8 mouse cellular contexts compared by ENCODE assay signal in genomic region chr17:25508860-25509577, GRCm38 (mm10). TPM values are rescaled to one million over a fixed set of nuclear protein-coding genes. Genes with fewer than 3 reads are reported as not detected.
DNase-seq lines count a peak whose midpoint lies in the region; ATAC-seq and TF ChIP-seq lines count a peak whose summit lies in the region.

No protein-coding gene starts in this region.

- no peak overlapping the region for H3K9ac ChIP-seq in hindbrain, embryonic 16.5 days (ENCODE audit: low read depth, low read length)
- H3K9ac ChIP-seq in limb, embryonic 12.5 days (replicated peaks): no peak overlapping the region

- TF ChIP-seq CTCF in small intestine, adult 2 months (IDR thresholded peaks at IDR 0.05; ENCODE audit: extremely low read depth, insufficient read length, insufficient replicate concordance, low read depth, low read length): peak; percentile 28; the same call in 1 of the 2 replicates

- DNase-seq in adrenal gland, adult (ENCODE audit: inconsistent age in 2 of 2, low spot score in 1 of 2): peak; percentile 19 to 73
- no peak for DNase-seq in adrenal gland, adult 2 months
- peak; percentile 30 for DNase-seq in ovary, postnatal 36 days (ENCODE audit: low spot score)
- no peak for DNase-seq in ovary, adult 18-20 months (ENCODE audit: low spot score)
- DNase-seq in cerebellum, postnatal 4 days (ENCODE audit: low spot score in 2 of 2): peak; percentile 54 to 81

- H3K27ac ChIP-seq in hindbrain, embryonic 16.5 days (ENCODE audit: low read depth, low read length): no peak overlapping the region
- peak overlapping the region; percentile 50; the same call in 1 of the 2 replicates for H3K27ac ChIP-seq in limb, embryonic 12.5 days
- no peak overlapping the region for H3K27ac ChIP-seq in small intestine, adult 2 months (ENCODE audit: insufficient read depth, low read depth, low read length)

- no peak overlapping the region for H3K4me3 ChIP-seq in hindbrain, embryonic 16.5 days (ENCODE audit: low read length)
- no peak overlapping the region for H3K4me3 ChIP-seq in limb, embryonic 12.5 days (replicated peaks)
- no peak overlapping the region for H3K4me3 ChIP-seq in small intestine, adult 2 months (ENCODE audit: low read depth, low read length)

- WGBS in hindbrain, embryonic 16.5 days: 45% methylated on average over 7 of the region's 7 CpGs
- WGBS in limb, embryonic 12.5 days: 59% methylated on average over 7 of the region's 7 CpGs
- 54% methylated on average over 7 of the region's 7 CpGs for WGBS in small intestine, adult 2 months

- no peak overlapping the region for H3K4me2 ChIP-seq in hindbrain, embryonic 16.5 days (ENCODE audit: low read length)
- H3K4me2 ChIP-seq in limb, embryonic 12.5 days: no peak overlapping the region

- 0 out of 2 replicates have a peak, but pooled peaks cover 3% of the 10 kb centered on the region for H3K4me1 ChIP-seq in hindbrain, embryonic 16.5 days (ENCODE audit: control insufficient read depth, insufficient read depth, low read depth, low read length)
- no peaks in the 10 kb centered on the region for H3K4me1 ChIP-seq in limb, embryonic 12.5 days (replicated peaks)
- H3K4me1 ChIP-seq in small intestine, adult 2 months (ENCODE audit: control insufficient read depth, insufficient read depth, insufficient read length, low read length): no peaks in the 10 kb centered on the region

- H3K9me3 ChIP-seq in hindbrain, embryonic 16.5 days (ENCODE audit: control insufficient read depth, low read length): no peaks in the 10 kb centered on the region
- no peaks in the 10 kb centered on the region for H3K9me3 ChIP-seq in limb, embryonic 12.5 days

- no peaks in the 10 kb centered on the region for H3K36me3 ChIP-seq in hindbrain, embryonic 16.5 days (ENCODE audit: control insufficient read depth, insufficient read depth, low read length)
- no peaks in the 10 kb centered on the region for H3K36me3 ChIP-seq in limb, embryonic 12.5 days
- H3K36me3 ChIP-seq in small intestine, adult 2 months (ENCODE audit: control insufficient read depth, insufficient read depth, low read length): no peaks in the 10 kb centered on the region

- ATAC-seq in hindbrain, embryonic 16.5 days: peak; percentile 71
- ATAC-seq in limb, embryonic 12.5 days (ENCODE audit: insufficient number of reproducible peaks, insufficient read depth, low FRiP score, low TSS enrichment, low read depth): no peak

- TF ChIP-seq POLR2A in small intestine, adult 2 months (IDR thresholded peaks at IDR 0.05; ENCODE audit: low read depth, low read length): no peak

- H3K27me3 ChIP-seq in hindbrain, embryonic 16.5 days (replicated peaks; ENCODE audit: control insufficient read depth, insufficient read depth, low read length): no peaks in the 10 kb centered on the region
- H3K27me3 ChIP-seq in limb, embryonic 12.5 days: peaks cover 19% of the 10 kb centered on the region
- no peaks in the 10 kb centered on the region for H3K27me3 ChIP-seq in small intestine, adult 2 months (ENCODE audit: control insufficient read depth, insufficient read depth, low read length)

RNA-seq across cellular contexts. Expression of gene Sstr5, which starts 11.9 kb away (rescaled TPM):
- total RNA-seq in adrenal gland, adult 2 months (2021): 1 to 10 TPM in 1 of 2 experiments, under 1 TPM in 1; 0.97 to 1.0 TPM
- polyA plus RNA-seq in adrenal gland, adult 2 months (2012; rRNA removed): 0.36 and 0.54 TPM in 2 replicates
- polyA plus RNA-seq in hindbrain, embryonic 16.5 days (2015; fragmentation: Nextera tagmentation; extraction: Ambion mirVana): 1.0 TPM in 2 replicates
- polyA plus RNA-seq in limb, embryonic 12.5 days (2016; fragmentation: Nextera tagmentation; extraction: Ambion mirVana): 0.24 and 0.29 TPM in 2 replicates
- polyA plus RNA-seq in small intestine, adult 2 months (2012; rRNA removed): 0.29 and 0.53 TPM in 2 replicates

RNA-seq across cellular contexts. Expression of gene Tekt4, which starts 54.6 kb away (rescaled TPM):
- total RNA-seq in adrenal gland, adult 2 months (2021): under 1 TPM in 1 of 2 experiments, not detected in 1; 0.17 TPM
- 0.17 TPM in 1 of 2 replicates, not detected in the other for polyA plus RNA-seq in adrenal gland, adult 2 months (2012; rRNA removed)
- polyA plus RNA-seq in hindbrain, embryonic 16.5 days (2015; fragmentation: Nextera tagmentation; extraction: Ambion mirVana): 1.4 and 1.9 TPM in 2 replicates
- polyA plus RNA-seq in limb, embryonic 12.5 days (2016; fragmentation: Nextera tagmentation; extraction: Ambion mirVana): not detected in 2 replicates
- polyA plus RNA-seq in small intestine, adult 2 months (2012; rRNA removed): not detected in 2 replicates

Comparison
In these comparisons a context has a peak if more than half of its experiments do, and no peak if none do; other contexts are left out.
1. DNase-seq: peak in adrenal gland, adult (2 of 2), ovary, postnatal 36 days (single experiment) and cerebellum, postnatal 4 days (2 of 2); none in adrenal gland, adult 2 months (single experiment) and ovary, adult 18-20 months (single experiment).